Comparison of ENCODE assay signal across 9 mouse cellular contexts in the genomic region with DNA sequence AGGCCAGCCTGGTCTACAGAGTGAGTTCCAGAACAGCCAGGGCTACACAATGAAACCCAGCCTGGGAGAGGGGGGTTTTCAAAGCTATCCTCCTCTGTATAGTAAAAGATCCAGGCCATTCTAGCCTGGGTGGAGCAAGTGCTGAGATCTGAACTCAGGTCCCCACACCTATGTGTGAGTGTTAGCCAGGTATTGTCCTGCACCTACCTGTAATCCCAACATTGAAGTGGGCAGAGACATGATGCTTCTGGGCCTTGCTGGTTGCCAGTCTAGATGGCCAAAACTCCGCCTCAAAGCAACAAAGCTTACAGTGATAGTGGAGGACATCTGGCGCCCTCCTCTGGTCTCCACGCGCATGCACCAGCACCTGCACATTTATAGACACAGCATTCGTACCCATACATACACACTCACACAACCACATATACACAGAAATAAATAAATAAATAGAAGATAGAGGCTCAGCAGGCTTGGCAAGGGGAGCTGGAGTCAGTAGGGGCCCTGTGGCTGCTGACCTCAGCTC. TPM values are rescaled to one million over a fixed set of nuclear protein-coding genes. Genes with fewer than 3 reads are reported as not detected.
DNase-seq lines count a peak whose midpoint lies in the region; ATAC-seq and TF ChIP-seq lines count a peak whose summit lies in the region.
"Had no signal": no experiment of that assay in that cellular context is flagged by ENCODE, and none has a peak within 500 bp of the region (broad histone marks: within the 10 kb centered on the region; RNA-seq: fewer than 3 reads in every experiment).

No protein-coding gene starts in this region.

- no peaks in the 10 kb centered on the region for H3K36me3 ChIP-seq in midbrain, postnatal 0 days (ENCODE audit: insufficient read depth, low read length)

- H3K27me3 ChIP-seq in midbrain, postnatal 0 days (ENCODE audit: insufficient read depth, low read length) = no peaks in the 10 kb centered on the region

- no peak overlapping the region for H3K27ac ChIP-seq in midbrain, postnatal 0 days (ENCODE audit: low read depth, low read length)

- WGBS in midbrain, postnatal 0 days = 67% methylated on average over 5 of the region's 5 CpGs

- no peaks in the 10 kb centered on the region for H3K9me3 ChIP-seq in midbrain, postnatal 0 days (ENCODE audit: low read length)

- peak; percentile 46 for DNase-seq in gastrocnemius, adult 18-20 months (ENCODE audit: low spot score)
- no peak for DNase-seq in gastrocnemius, postnatal 4 days (ENCODE audit: low spot score in 2 of 2)
- DNase-seq in right cerebral cortex, postnatal 4 days = peak; percentile 35
- DNase-seq in right cerebral cortex, adult 18-20 months = no peak
- DNase-seq in cerebellum, postnatal 14 days = peak; percentile 54 to 75
- DNase-seq in kidney, postnatal 4 days = peak; percentile 64 to 71
- DNase-seq in midbrain, postnatal 0 days (ENCODE audit: low spot score) = peak; percentile 44
- DNase-seq in urinary bladder, postnatal 25 days (ENCODE audit: low spot score) = no peak

- H3K9ac ChIP-seq in midbrain, postnatal 0 days (replicated peaks; ENCODE audit: low read length, poor library complexity, severe bottlenecking) = no peak overlapping the region

- H3K4me2 ChIP-seq in midbrain, postnatal 0 days (ENCODE audit: low read depth, low read length, poor library complexity, severe bottlenecking) = no peak overlapping the region

- H3K4me3 ChIP-seq in midbrain, postnatal 0 days (ENCODE audit: low read depth, low read length) = no peak overlapping the region

- no peaks in the 10 kb centered on the region for H3K4me1 ChIP-seq in midbrain, postnatal 0 days (ENCODE audit: insufficient read depth, low read length)

- no peak for ATAC-seq in midbrain, postnatal 0 days (ENCODE audit: low FRiP score)

- TF ChIP-seq CTCF in midbrain, postnatal 0 days (IDR thresholded peaks at IDR 0.05) = peak; percentile 61

RNA-seq across cellular contexts. Expression of a gene that starts 28.3 kb away (rescaled TPM):
- not detected for total RNA-seq in gastrocnemius, adult 18-20 months (2021)
- total RNA-seq in gastrocnemius, postnatal 4 days (2021) = not detected
- total RNA-seq in midbrain, postnatal 0 days (2014; rRNA removed) = not detected in 2 replicates
- 0.70 TPM in 1 of 2 replicates, not detected in the other for polyA plus RNA-seq in midbrain, postnatal 0 days (2015; fragmentation: Nextera tagmentation; extraction: Ambion mirVana)
- polyA plus RNA-seq: neural tube, embryonic 14.5 days had no signal

RNA-seq across cellular contexts. Expression of a gene that starts 47.5 kb away (rescaled TPM):
- 10 to 100 TPM; 24.9 to 27.3 TPM for total RNA-seq in gastrocnemius, adult 18-20 months (2021)
- total RNA-seq in gastrocnemius, postnatal 4 days (2021) = 10 to 100 TPM; 42.9 to 65.7 TPM
- total RNA-seq in midbrain, postnatal 0 days (2014; rRNA removed) = 70.8 and 98.7 TPM in 2 replicates
- polyA plus RNA-seq in midbrain, postnatal 0 days (2015; fragmentation: Nextera tagmentation; extraction: Ambion mirVana) = 37.0 and 40.9 TPM in 2 replicates

Comparison
In these comparisons a context has a peak if more than half of its experiments do, and no peak if none do; other contexts are left out.
1. DNase-seq: peak in gastrocnemius, adult 18-20 months (single experiment), right cerebral cortex, postnatal 4 days (single experiment), cerebellum, postnatal 14 days (2 of 2), kidney, postnatal 4 days (2 of 2) and midbrain, postnatal 0 days (single experiment); none in gastrocnemius, postnatal 4 days (0 of 2), right cerebral cortex, adult 18-20 months (single experiment) and urinary bladder, postnatal 25 days (single experiment).